Mouse (Mus musculus): ENCODE results near the gene Col9a1.

Col9a1 gene

GRCm38 (mm10) chr1:24294979-24295942, 117.9 kb downstream of the Col9a1 start:
- DNase-seq (ENCODE audit: low spot score) = no peak

- DNase-seq (ENCODE audit: low spot score) = no peak
Measured at GRCm38 (mm10) chr1:24300700-24301099, 123.3 kb downstream of the Col9a1 start.

Measured in yolk sac, embryonic 10.5 days (tissue).